Mouse (Mus musculus) lung, postnatal 0 days (tissue): Measurements from ENCODE around the gene Otoa.

Experiments
- CTCF ChIP-seq: IDR thresholded peaks from 2 replicates; pipeline ENCODE4 v1.5.1; 2016; ENCODE audit warnings: antibody characterized with exemption, mild to moderate bottlenecking
- EP300 ChIP-seq: IDR thresholded peaks from 2 replicates; pipeline ENCODE4 v1.6.1; 2016; ENCODE audit warnings: antibody characterized with exemption, mild to moderate bottlenecking, control low read depth

DNA sequence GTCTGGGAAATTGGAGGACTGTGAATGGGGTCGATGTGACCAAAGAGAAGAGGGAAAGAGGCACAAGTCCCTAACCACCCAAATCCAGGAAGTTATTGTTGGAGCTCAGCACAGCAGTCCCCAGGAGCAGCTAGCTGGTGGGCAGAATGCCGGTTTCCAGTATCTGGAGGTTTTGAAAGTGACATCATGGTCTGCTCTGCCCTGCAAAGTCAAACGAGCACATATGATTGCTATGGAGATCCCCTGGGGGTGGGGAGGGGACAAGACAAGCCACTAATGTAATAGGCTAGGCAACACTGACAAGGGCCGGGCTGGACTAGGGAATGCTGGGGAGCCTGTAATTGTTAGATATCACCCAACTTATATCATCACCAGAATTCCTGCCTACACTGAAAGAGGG is 4.0 kb downstream of the Otoa start:
- TF ChIP-seq CTCF (no peak), EP300 (no peak)
